Comparison of ENCODE assay signal across 18 mouse cellular contexts in the genomic region with DNA sequence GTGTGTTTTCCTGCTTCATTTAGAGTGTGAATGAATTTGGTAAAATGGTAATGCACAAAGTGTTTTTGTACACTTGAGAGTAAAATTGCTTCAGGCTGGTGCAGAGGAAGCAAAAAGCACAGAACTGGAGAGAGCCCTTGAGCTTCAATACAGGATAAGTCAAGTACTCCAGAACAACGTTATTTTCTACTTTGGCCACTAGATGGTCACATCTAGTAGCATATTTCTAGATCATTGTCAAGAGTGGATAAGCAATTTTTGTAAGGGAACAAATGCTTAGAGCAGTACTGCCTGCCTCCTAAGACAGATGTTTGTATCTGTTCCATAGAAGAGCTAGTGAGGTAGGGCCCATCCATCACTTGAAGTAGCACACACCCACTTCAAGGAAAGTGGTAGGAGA. TPM values are rescaled to one million over a fixed set of nuclear protein-coding genes. Genes with fewer than 3 reads are reported as not detected.
DNase-seq lines count a peak whose midpoint lies in the region; ATAC-seq and TF ChIP-seq lines count a peak whose summit lies in the region.
"Had no signal": no experiment of that assay in that cellular context is flagged by ENCODE, and none has a peak within 500 bp of the region (broad histone marks: within the 10 kb centered on the region; RNA-seq: fewer than 3 reads in every experiment).

No protein-coding gene starts in this region.

- DNase-seq in hindbrain, embryonic 10.5 days (ENCODE audit: low spot score), result no peak
- DNase-seq in midbrain, embryonic 14.5 days, result peak; percentile 42
- DNase-seq in Patski (ENCODE audit: low read depth, low spot score), result no peak
- DNase-seq in splenic B cell, adult 2 months (ENCODE audit: low read depth, low spot score), result peak; percentile 24
- DNase-seq in adrenal gland, postnatal 4 days (ENCODE audit: low spot score in 2 of 2), result no peak
- no peak for DNase-seq in gastrocnemius, postnatal 10 days
- DNase-seq: adrenal gland, adult 8-10 months; cerebellum, postnatal 14 days; heart, adult 18-20 months; heart, postnatal 4 days; kidney, adult 18-20 months; lung, postnatal 10 days had no signal

- no peaks in the 10 kb centered on the region for H3K9me3 ChIP-seq in hindbrain, embryonic 16.5 days (ENCODE audit: control insufficient read depth, low read length)
- no peaks in the 10 kb centered on the region for H3K9me3 ChIP-seq in hindbrain, embryonic 10.5 days
- H3K9me3 ChIP-seq in midbrain, embryonic 14.5 days (ENCODE audit: control insufficient read depth, low read length), result no peaks in the 10 kb centered on the region
- H3K9me3 ChIP-seq in midbrain, embryonic 15.5 days, result no peaks in the 10 kb centered on the region
- H3K9me3 ChIP-seq: midbrain, embryonic 13.5 days; neural tube, embryonic 13.5 days had no signal

- CTCF ChIA-PET in Patski (lab: Charles Lee), result interaction anchor here (0.9 to 1.2 kb wide), 5 partner anchors 9 to 30 kb away, joined by 3 to 5 read pairs (median 3); no protein-coding TSS in a partner anchor

- H3K27ac ChIP-seq in hindbrain, embryonic 16.5 days (ENCODE audit: low read depth, low read length), result no peak overlapping the region
- H3K27ac ChIP-seq in hindbrain, embryonic 10.5 days, result no peak overlapping the region
- H3K27ac ChIP-seq in midbrain, embryonic 14.5 days (replicated peaks; ENCODE audit: low read depth, low read length), result no peak overlapping the region
- no peak overlapping the region for H3K27ac ChIP-seq in midbrain, embryonic 15.5 days
- H3K27ac ChIP-seq: midbrain, embryonic 13.5 days; neural tube, embryonic 13.5 days had no signal

- no peaks in the 10 kb centered on the region for H3K4me1 ChIP-seq in hindbrain, embryonic 16.5 days (ENCODE audit: control insufficient read depth, insufficient read depth, low read depth, low read length)
- no peaks in the 10 kb centered on the region for H3K4me1 ChIP-seq in hindbrain, embryonic 10.5 days (replicated peaks)
- no peaks in the 10 kb centered on the region for H3K4me1 ChIP-seq in midbrain, embryonic 14.5 days (ENCODE audit: control insufficient read depth, insufficient read depth, low read length)
- H3K4me1 ChIP-seq in midbrain, embryonic 15.5 days, result no peaks in the 10 kb centered on the region
- H3K4me1 ChIP-seq: midbrain, embryonic 13.5 days; neural tube, embryonic 13.5 days had no signal

- no peak overlapping the region for H3K9ac ChIP-seq in hindbrain, embryonic 16.5 days (ENCODE audit: low read depth, low read length)
- no peak overlapping the region for H3K9ac ChIP-seq in midbrain, embryonic 14.5 days (replicated peaks; ENCODE audit: low read length)
- no peak overlapping the region for H3K9ac ChIP-seq in midbrain, embryonic 15.5 days
- H3K9ac ChIP-seq: midbrain, embryonic 13.5 days; neural tube, embryonic 13.5 days had no signal

- 44% methylated on average over 1 of the region's 1 CpGs for WGBS in hindbrain, embryonic 16.5 days
- 48% methylated on average over 1 of the region's 1 CpGs for WGBS in hindbrain, embryonic 10.5 days
- 47% methylated on average over 1 of the region's 1 CpGs for WGBS in midbrain, embryonic 14.5 days
- 38% methylated on average over 1 of the region's 1 CpGs for WGBS in midbrain, embryonic 15.5 days

- no peak overlapping the region for H3K4me3 ChIP-seq in hindbrain, embryonic 16.5 days (ENCODE audit: low read length)
- H3K4me3 ChIP-seq in hindbrain, embryonic 10.5 days, result no peak overlapping the region
- no peak overlapping the region for H3K4me3 ChIP-seq in midbrain, embryonic 14.5 days (replicated peaks; ENCODE audit: low read depth, low read length)
- H3K4me3 ChIP-seq in midbrain, embryonic 15.5 days, result no peak overlapping the region
- H3K4me3 ChIP-seq: midbrain, embryonic 13.5 days; neural tube, embryonic 13.5 days had no signal

- POLR2A ChIA-PET in Patski (lab: Charles Lee), result no interaction called here

- H3K36me3 ChIP-seq in hindbrain, embryonic 16.5 days (ENCODE audit: control insufficient read depth, insufficient read depth, low read length), result no peaks in the 10 kb centered on the region
- H3K36me3 ChIP-seq in hindbrain, embryonic 10.5 days, result peaks cover 6% of the 10 kb centered on the region; the same call in 1 of the 2 replicates
- H3K36me3 ChIP-seq in midbrain, embryonic 14.5 days (ENCODE audit: control insufficient read depth, insufficient read depth, low read length), result no peaks in the 10 kb centered on the region
- no peaks in the 10 kb centered on the region for H3K36me3 ChIP-seq in midbrain, embryonic 15.5 days (replicated peaks)
- no peaks in the 10 kb centered on the region for H3K36me3 ChIP-seq in splenic B cell, adult 2 months (ENCODE audit: control insufficient read depth, insufficient read depth, low read length, poor library complexity, severe bottlenecking)
- H3K36me3 ChIP-seq: midbrain, embryonic 13.5 days; neural tube, embryonic 13.5 days had no signal

- ATAC-seq in hindbrain, embryonic 16.5 days, result peak; percentile 47; the same call in 1 of the 2 replicates
- ATAC-seq in midbrain, embryonic 14.5 days (ENCODE audit: low FRiP score, low TSS enrichment), result no peak
- ATAC-seq in midbrain, embryonic 15.5 days (replicated peaks), result no peak
- no peak for ATAC-seq in Patski
- ATAC-seq: midbrain, embryonic 13.5 days had no signal

- no peaks in the 10 kb centered on the region for H3K27me3 ChIP-seq in hindbrain, embryonic 16.5 days (replicated peaks; ENCODE audit: control insufficient read depth, insufficient read depth, low read length)
- no peaks in the 10 kb centered on the region for H3K27me3 ChIP-seq in hindbrain, embryonic 10.5 days (ENCODE audit: insufficient read depth, poor library complexity, severe bottlenecking)
- H3K27me3 ChIP-seq in midbrain, embryonic 14.5 days (ENCODE audit: control insufficient read depth, insufficient read depth, low read length), result no peaks in the 10 kb centered on the region
- no peaks in the 10 kb centered on the region for H3K27me3 ChIP-seq in midbrain, embryonic 15.5 days (replicated peaks)
- no peaks in the 10 kb centered on the region for H3K27me3 ChIP-seq in Patski
- no peaks in the 10 kb centered on the region for H3K27me3 ChIP-seq in splenic B cell, adult 2 months (ENCODE audit: control insufficient read depth, insufficient read depth, low read length, poor library complexity, severe bottlenecking)
- H3K27me3 ChIP-seq: midbrain, embryonic 13.5 days; neural tube, embryonic 13.5 days had no signal

- peak; percentile 39 for TF ChIP-seq CTCF in Patski (IDR thresholded peaks at IDR 0.05)

- in situ Hi-C loops in Patski (cut with MboI; ENCODE audit: low pct_unique_long_range_greater_than_20kb), result loop anchor here (10.0 to 25.0 kb wide), 2 partner anchors 253 to 1084 kb away; partner anchors contain the start of gene Gm38100

- H3K4me2 ChIP-seq in hindbrain, embryonic 16.5 days (ENCODE audit: low read length), result no peak overlapping the region
- H3K4me2 ChIP-seq in midbrain, embryonic 14.5 days (ENCODE audit: low read length), result no peak overlapping the region
- H3K4me2 ChIP-seq in midbrain, embryonic 15.5 days, result no peak overlapping the region
- H3K4me2 ChIP-seq: midbrain, embryonic 13.5 days; neural tube, embryonic 13.5 days had no signal

RNA-seq across cellular contexts. Expression of gene Opn3, which starts 20.9 kb away (rescaled TPM):
- 9.3 and 10.1 TPM in 2 replicates for polyA plus RNA-seq in hindbrain, embryonic 16.5 days (2015; fragmentation: Nextera tagmentation; extraction: Ambion mirVana)
- 14.3 and 14.7 TPM in 2 replicates for polyA plus RNA-seq in hindbrain, embryonic 10.5 days (2016; fragmentation: Nextera tagmentation; extraction: Ambion mirVana)
- 6.3 and 6.5 TPM in 2 replicates for polyA plus RNA-seq in midbrain, embryonic 14.5 days (2014; fragmentation: Nextera tagmentation; extraction: Ambion mirVana)
- polyA plus RNA-seq in midbrain, embryonic 15.5 days (2015; fragmentation: Nextera tagmentation; extraction: Ambion mirVana), result 7.0 and 8.6 TPM in 2 replicates
- 0.58 TPM for polyA plus RNA-seq in Patski (2021)
- total RNA-seq in adrenal gland, postnatal 4 days (2021), result 1 to 10 TPM; 6.3 to 7.9 TPM
- total RNA-seq in gastrocnemius, postnatal 10 days (2021), result 10 to 100 TPM in 1 of 2 experiments, 1 to 10 TPM in 1; 8.0 to 10.2 TPM

RNA-seq across cellular contexts. Expression of gene Chml, which starts 21.1 kb away (rescaled TPM):
- polyA plus RNA-seq in hindbrain, embryonic 16.5 days (2015; fragmentation: Nextera tagmentation; extraction: Ambion mirVana), result 2.7 and 3.3 TPM in 2 replicates
- 4.3 and 6.3 TPM in 2 replicates for polyA plus RNA-seq in hindbrain, embryonic 10.5 days (2016; fragmentation: Nextera tagmentation; extraction: Ambion mirVana)
- 5.6 TPM in 2 replicates for polyA plus RNA-seq in midbrain, embryonic 14.5 days (2014; fragmentation: Nextera tagmentation; extraction: Ambion mirVana)
- polyA plus RNA-seq in midbrain, embryonic 15.5 days (2015; fragmentation: Nextera tagmentation; extraction: Ambion mirVana), result 3.5 and 3.7 TPM in 2 replicates
- polyA plus RNA-seq in Patski (2021), result 3.8 TPM
- 10 to 100 TPM in 1 of 2 experiments, 1 to 10 TPM in 1; 8.0 to 10.1 TPM for total RNA-seq in adrenal gland, postnatal 4 days (2021)
- total RNA-seq in gastrocnemius, postnatal 10 days (2021), result 1 to 10 TPM; 4.1 to 5.9 TPM

RNA-seq across cellular contexts. Expression of gene Wdr64, which starts 26.8 kb away (rescaled TPM):
- polyA plus RNA-seq in hindbrain, embryonic 16.5 days (2015; fragmentation: Nextera tagmentation; extraction: Ambion mirVana), result not detected in 2 replicates
- not detected in 2 replicates for polyA plus RNA-seq in hindbrain, embryonic 10.5 days (2016; fragmentation: Nextera tagmentation; extraction: Ambion mirVana)
- polyA plus RNA-seq in midbrain, embryonic 14.5 days (2014; fragmentation: Nextera tagmentation; extraction: Ambion mirVana), result not detected in 2 replicates
- polyA plus RNA-seq in midbrain, embryonic 15.5 days (2015; fragmentation: Nextera tagmentation; extraction: Ambion mirVana), result not detected in 2 replicates
- polyA plus RNA-seq in Patski (2021), result not detected
- not detected for total RNA-seq in adrenal gland, postnatal 4 days (2021)
- not detected for total RNA-seq in gastrocnemius, postnatal 10 days (2021)
- total RNA-seq: adrenal gland, adult 8-10 months; heart, adult 18-20 months; heart, postnatal 4 days; liver, adult 2 months had no signal
- polyA plus RNA-seq: embryonic facial prominence, embryonic 11.5 days; liver, adult 2 months; midbrain, embryonic 13.5 days; neural tube, embryonic 13.5 days had no signal

RNA-seq across cellular contexts. Expression of gene Fh1, which starts 46.2 kb away (rescaled TPM):
- 112 and 113 TPM in 2 replicates for polyA plus RNA-seq in hindbrain, embryonic 16.5 days (2015; fragmentation: Nextera tagmentation; extraction: Ambion mirVana)
- polyA plus RNA-seq in hindbrain, embryonic 10.5 days (2016; fragmentation: Nextera tagmentation; extraction: Ambion mirVana), result 114 and 123 TPM in 2 replicates
- 81.5 and 87.7 TPM in 2 replicates for polyA plus RNA-seq in midbrain, embryonic 14.5 days (2014; fragmentation: Nextera tagmentation; extraction: Ambion mirVana)
- polyA plus RNA-seq in midbrain, embryonic 15.5 days (2015; fragmentation: Nextera tagmentation; extraction: Ambion mirVana), result 91.9 and 102 TPM in 2 replicates
- 146 TPM for polyA plus RNA-seq in Patski (2021)
- total RNA-seq in adrenal gland, postnatal 4 days (2021), result 100 to 1,000 TPM; 159 to 176 TPM
- total RNA-seq in gastrocnemius, postnatal 10 days (2021), result 100 to 1,000 TPM; 218 to 258 TPM

RNA-seq across cellular contexts. Expression of gene Kmo, which starts 51.4 kb away (rescaled TPM):
- 0.06 and 0.21 TPM in 2 replicates for polyA plus RNA-seq in hindbrain, embryonic 16.5 days (2015; fragmentation: Nextera tagmentation; extraction: Ambion mirVana)
- polyA plus RNA-seq in hindbrain, embryonic 10.5 days (2016; fragmentation: Nextera tagmentation; extraction: Ambion mirVana), result 0.05 and 0.16 TPM in 2 replicates
- polyA plus RNA-seq in midbrain, embryonic 14.5 days (2014; fragmentation: Nextera tagmentation; extraction: Ambion mirVana), result not detected in 2 replicates
- 0.11 and 0.18 TPM in 2 replicates for polyA plus RNA-seq in midbrain, embryonic 15.5 days (2015; fragmentation: Nextera tagmentation; extraction: Ambion mirVana)
- 0.10 TPM for polyA plus RNA-seq in Patski (2021)
- total RNA-seq in adrenal gland, postnatal 4 days (2021), result 1 to 10 TPM in 1 of 2 experiments, under 1 TPM in 1; 0.84 to 4.2 TPM
- total RNA-seq in gastrocnemius, postnatal 10 days (2021), result under 1 TPM; 0.25 to 0.28 TPM
- total RNA-seq: heart, postnatal 4 days had no signal

Comparison
In these comparisons a context has a peak if more than half of its experiments do, and no peak if none do; other contexts are left out.
1. DNase-seq: peak in midbrain, embryonic 14.5 days (single experiment) and splenic B cell, adult 2 months (single experiment); none in hindbrain, embryonic 10.5 days (single experiment), Patski (single experiment), adrenal gland, postnatal 4 days (0 of 2) and gastrocnemius, postnatal 10 days (single experiment).